9 mouse cellular contexts compared by ENCODE assay signal in genomic region chr11:36490085-36490484, GRCm38 (mm10).
DNase-seq lines count a peak whose midpoint lies in the region; ATAC-seq and TF ChIP-seq lines count a peak whose summit lies in the region.
"Had no signal": no experiment of that assay in that cellular context is flagged by ENCODE, and none has a peak within 500 bp of the region (broad histone marks: within the 10 kb centered on the region; RNA-seq: fewer than 3 reads in every experiment).

No protein-coding gene starts in this region.

- no peak overlapping the region for H3K4me2 ChIP-seq in intestine, postnatal 0 days (replicated peaks; ENCODE audit: low read depth)
- no peak overlapping the region for H3K4me2 ChIP-seq in intestine, embryonic 16.5 days (ENCODE audit: low read depth, low read length)
- H3K4me2 ChIP-seq in forebrain, embryonic 14.5 days (ENCODE audit: low read length), result no peak overlapping the region

- no peak for ATAC-seq in intestine, postnatal 0 days
- ATAC-seq in intestine, embryonic 16.5 days, result no peak
- ATAC-seq in frontal cortex, adult (ENCODE audit: low TSS enrichment), result no peak
- ATAC-seq in forebrain, embryonic 14.5 days, result no peak

- H3K27me3 ChIP-seq in intestine, postnatal 0 days (replicated peaks; ENCODE audit: control insufficient read depth, insufficient read depth, low read length), result no peaks in the 10 kb centered on the region
- no peaks in the 10 kb centered on the region for H3K27me3 ChIP-seq in intestine, embryonic 16.5 days (replicated peaks; ENCODE audit: control insufficient read depth, insufficient read depth, low read length)
- no peaks in the 10 kb centered on the region for H3K27me3 ChIP-seq in E14TG2a.4 (ENCODE audit: insufficient read depth, low read length)
- H3K27me3 ChIP-seq in MEL (ENCODE audit: control insufficient read depth in 1 of 2, insufficient read depth in 2 of 2, low read length in 2 of 2), result no peaks in the 10 kb centered on the region
- H3K27me3 ChIP-seq in forebrain, embryonic 14.5 days (replicated peaks; ENCODE audit: control insufficient read depth, insufficient read depth, low read length), result no peaks in the 10 kb centered on the region

- H3K79me2 ChIP-seq in MEL (ENCODE audit: control insufficient read depth, insufficient read depth, low read length, poor library complexity), result no peaks in the 10 kb centered on the region

- no peak for DNase-seq in MEL (ENCODE audit: low read depth, low spot score)
- peak; percentile 67 for DNase-seq in embryo, embryonic 10.5 days (ENCODE audit: low spot score)
- DNase-seq in forebrain, embryonic 14.5 days (ENCODE audit: low spot score), result no peak
- no peak for DNase-seq in urinary bladder, postnatal 10 days (ENCODE audit: low spot score)

- H3K4me1 ChIP-seq in intestine, postnatal 0 days (replicated peaks; ENCODE audit: control insufficient read depth, insufficient read depth, low read length), result no peaks in the 10 kb centered on the region
- no peaks in the 10 kb centered on the region for H3K4me1 ChIP-seq in intestine, embryonic 16.5 days (ENCODE audit: control insufficient read depth, insufficient read depth, low read length)
- H3K4me1 ChIP-seq in E14TG2a.4 (replicated peaks; ENCODE audit: low read depth, low read length) (no peaks in the 10 kb centered on the region), MEL (ENCODE audit: control insufficient read depth in 1 of 2, insufficient read depth in 2 of 2, low read length in 2 of 2) (no peaks in the 10 kb centered on the region)
- 0 out of 2 replicates have a peak, but pooled peaks cover 2% of the 10 kb centered on the region for H3K4me1 ChIP-seq in forebrain, embryonic 14.5 days (ENCODE audit: control insufficient read depth, insufficient read depth, low read length)
- H3K4me1 ChIP-seq: forebrain, embryonic 10.5 days had no signal

- TF ChIP-seq EP300 in MEL (IDR thresholded peaks at IDR 0.05; ENCODE audit: low read depth in 1 of 2, low read length in 2 of 2), result no peak

- H3K9me3 ChIP-seq in intestine, postnatal 0 days (ENCODE audit: control insufficient read depth), result no peaks in the 10 kb centered on the region
- no peaks in the 10 kb centered on the region for H3K9me3 ChIP-seq in intestine, embryonic 16.5 days (ENCODE audit: control insufficient read depth, low read length)
- H3K9me3 ChIP-seq in E14TG2a.4 (ENCODE audit: low read length) (no peaks in the 10 kb centered on the region), MEL (replicated peaks; ENCODE audit: insufficient read depth, low read length) (no peaks in the 10 kb centered on the region)
- no peaks in the 10 kb centered on the region for H3K9me3 ChIP-seq in forebrain, embryonic 14.5 days (replicated peaks; ENCODE audit: control insufficient read depth, low read length)
- H3K9me3 ChIP-seq: forebrain, embryonic 10.5 days had no signal

- TF ChIP-seq POLR2A in MEL (IDR thresholded peaks at IDR 0.05; ENCODE audit: control insufficient read depth in 1 of 2, insufficient read depth in 1 of 2, low read depth in 1 of 2, low read length in 2 of 2, poor library complexity in 1 of 2), result no peak

- no peak overlapping the region for H3K27ac ChIP-seq in intestine, postnatal 0 days (ENCODE audit: low read depth, low read length)
- H3K27ac ChIP-seq in intestine, embryonic 16.5 days (ENCODE audit: low read length), result no peak overlapping the region
- no peak overlapping the region for H3K27ac ChIP-seq in MEL (ENCODE audit: control insufficient read depth, low read depth, low read length)
- H3K27ac ChIP-seq in forebrain, embryonic 14.5 days (ENCODE audit: low read depth, low read length), result no peak overlapping the region
- H3K27ac ChIP-seq: forebrain, embryonic 10.5 days had no signal

- no peaks in the 10 kb centered on the region for H3K36me3 ChIP-seq in intestine, postnatal 0 days (ENCODE audit: control insufficient read depth, insufficient read depth)
- H3K36me3 ChIP-seq in intestine, embryonic 16.5 days (ENCODE audit: control insufficient read depth, insufficient read depth, low read length), result no peaks in the 10 kb centered on the region
- H3K36me3 ChIP-seq in E14TG2a.4 (ENCODE audit: insufficient read depth, low read length) (no peaks in the 10 kb centered on the region), MEL (ENCODE audit: control insufficient read depth in 1 of 2, insufficient read depth in 2 of 2, low read length in 2 of 2) (no peaks in the 10 kb centered on the region)
- no peaks in the 10 kb centered on the region for H3K36me3 ChIP-seq in forebrain, embryonic 14.5 days (ENCODE audit: control insufficient read depth, insufficient read depth, low read length)
- H3K36me3 ChIP-seq: forebrain, embryonic 10.5 days had no signal

- TF ChIP-seq RAD21 in MEL (IDR thresholded peaks at IDR 0.05; ENCODE audit: low read depth, low read length), result no peak

- WGBS in intestine, postnatal 0 days, result 60% methylated on average over 7 of the region's 7 CpGs
- WGBS in intestine, embryonic 16.5 days, result 58% methylated on average over 7 of the region's 7 CpGs
- 53% methylated on average over 7 of the region's 7 CpGs for WGBS in forebrain, embryonic 14.5 days

- H3K4me3 ChIP-seq in intestine, postnatal 0 days (ENCODE audit: low read depth, low read length), result no peak overlapping the region
- no peak overlapping the region for H3K4me3 ChIP-seq in intestine, embryonic 16.5 days (ENCODE audit: low read length)
- H3K4me3 ChIP-seq in E14TG2a.4 (replicated peaks; ENCODE audit: low read length) (no peak overlapping the region), MEL (ENCODE audit: control insufficient read depth in 1 of 2, insufficient read depth in 1 of 2, low read depth in 2 of 2, low read length in 2 of 2) (no peak overlapping the region)
- no peak overlapping the region for H3K4me3 ChIP-seq in forebrain, embryonic 14.5 days (ENCODE audit: low read depth, low read length)
- H3K4me3 ChIP-seq: forebrain, embryonic 10.5 days had no signal

- no peak overlapping the region for H3K9ac ChIP-seq in intestine, postnatal 0 days (ENCODE audit: low read depth, low read length)
- no peak overlapping the region for H3K9ac ChIP-seq in intestine, embryonic 16.5 days (ENCODE audit: low read depth, low read length)
- H3K9ac ChIP-seq in MEL (ENCODE audit: control insufficient read depth, low read depth, low read length, poor library complexity, severe bottlenecking), result no peak overlapping the region
- H3K9ac ChIP-seq in forebrain, embryonic 14.5 days (ENCODE audit: low read length), result no peak overlapping the region

- peak; percentile 69 for TF ChIP-seq CTCF in intestine, postnatal 0 days (IDR thresholded peaks at IDR 0.05; ENCODE audit: low read depth)
- TF ChIP-seq CTCF in E14TG2a.4 (conservative IDR thresholded peaks at IDR 0.05; ENCODE audit: low read length) (peak; percentile 91), MEL (IDR thresholded peaks at IDR 0.05 in 2 of 3, conservative IDR thresholded peaks at IDR 0.05 in 1 of 3; ENCODE audit: control insufficient read depth in 1 of 3, insufficient read depth in 1 of 3, low read depth in 2 of 3, low read length in 3 of 3, poor library complexity in 1 of 3, severe bottlenecking in 1 of 3) (peak in 2 of 3 experiments; percentile 21 to 23; a peak in 3 of 6 replicates)

TF ChIP-seq in MEL, 35 proteins besides CTCF, POLR2A, EP300 and RAD21:
- TF ChIP-seq MYB (IDR thresholded peaks at IDR 0.05; ENCODE audit: low read depth, low read length), result no peak
- TF ChIP-seq TBP (IDR thresholded peaks at IDR 0.05; ENCODE audit: low read depth, low read length), result no peak
- TF ChIP-seq MEF2A (IDR thresholded peaks at IDR 0.05; ENCODE audit: extremely low read depth, insufficient replicate concordance, low read depth, low read length, poor library complexity, severe bottlenecking), result no peak
- no peak for TF ChIP-seq MAFK (IDR thresholded peaks at IDR 0.05; ENCODE audit: borderline replicate concordance, low read depth, low read length)
- no peak for TF ChIP-seq CHD1 (IDR thresholded peaks at IDR 0.05; ENCODE audit: low read depth, low read length)
- no peak for TF ChIP-seq TAL1 (IDR thresholded peaks at IDR 0.05; ENCODE audit: low read length)
- no peak for TF ChIP-seq HCFC1 (IDR thresholded peaks at IDR 0.05; ENCODE audit: low read depth, low read length)
- no peak for TF ChIP-seq E2F4 (IDR thresholded peaks at IDR 0.05; ENCODE audit: borderline replicate concordance, low read depth, low read length)
- TF ChIP-seq ELF1 (IDR thresholded peaks at IDR 0.05; ENCODE audit: low read depth, low read length), result no peak
- TF ChIP-seq POLR2AphosphoS5 (IDR thresholded peaks at IDR 0.05; ENCODE audit: borderline replicate concordance, low read depth, low read length), result no peak
- TF ChIP-seq ZNF384 (IDR thresholded peaks at IDR 0.05; ENCODE audit: low read depth, low read length), result no peak
- no peak for TF ChIP-seq CHD2 (IDR thresholded peaks at IDR 0.05; ENCODE audit: low read length)
- TF ChIP-seq TCF12 (IDR thresholded peaks at IDR 0.05; ENCODE audit: low read depth, low read length), result no peak
- TF ChIP-seq ZC3H11A (IDR thresholded peaks at IDR 0.05; ENCODE audit: low read depth, low read length), result no peak
- no peak for TF ChIP-seq MYC (IDR thresholded peaks at IDR 0.05; ENCODE audit: low read depth, low read length)
- no peak for TF ChIP-seq USF1 (IDR thresholded peaks at IDR 0.05; ENCODE audit: low read depth, low read length)
- no peak for TF ChIP-seq MAX (IDR thresholded peaks at IDR 0.05; ENCODE audit: low read length)
TF ChIP-seq in MEL: peak in this region for 0.

Comparison
In these comparisons a context has a peak if more than half of its experiments do, and no peak if none do; other contexts are left out.
1. CTCF ChIP-seq: peak in every context shown above with its lines; median percentile 91 in E14TG2a.4; 69 in intestine, postnatal 0 days; 22 in MEL.